Mouse (Mus musculus): ENCODE data around the gene Armcx1.
"Not testable (repeated sequence)": the region's sequence is repeated elsewhere in the genome, so short reads cannot be mapped to it uniquely, and the experiment has no call there.

Armcx1 gene

DNA sequence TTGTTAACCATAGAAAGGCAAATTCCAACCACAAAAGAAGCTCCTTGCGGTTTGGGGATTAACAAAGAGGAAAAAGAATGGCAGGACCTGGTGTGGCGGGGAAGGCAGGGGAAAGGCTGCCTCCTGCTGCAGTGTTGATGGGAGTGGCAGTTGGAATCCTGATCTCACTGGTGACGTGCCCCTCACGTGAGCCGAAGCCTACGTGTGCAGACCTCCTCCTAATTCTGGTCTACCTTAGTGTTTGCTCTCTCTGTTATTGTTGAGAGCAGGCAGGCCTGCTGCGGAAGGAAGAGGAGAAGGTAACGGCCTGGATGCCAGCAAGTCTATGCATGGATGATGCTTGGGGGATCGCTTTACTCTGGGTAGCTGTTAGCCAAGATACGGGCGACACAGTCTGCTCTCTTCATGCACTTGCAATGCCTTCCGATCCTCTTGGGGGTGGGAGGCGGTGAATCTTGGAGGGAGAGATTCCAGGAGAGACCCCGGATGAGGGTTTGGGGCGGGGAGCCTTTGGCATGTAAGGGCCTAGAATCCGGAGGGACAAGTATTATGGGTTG is at the start of gene Armcx1:
Armcx1 (plus strand) TSS at position 212 of the 557 bp plus-strand sequence.
- in situ Hi-C loops (cut with MboI; ENCODE audit: low pct_unique_long_range_greater_than_20kb in 1 of 2, low sequenced_read_pairs in 2 of 2, unreplicated experiment in 1 of 2), result no loop called here

DNA sequence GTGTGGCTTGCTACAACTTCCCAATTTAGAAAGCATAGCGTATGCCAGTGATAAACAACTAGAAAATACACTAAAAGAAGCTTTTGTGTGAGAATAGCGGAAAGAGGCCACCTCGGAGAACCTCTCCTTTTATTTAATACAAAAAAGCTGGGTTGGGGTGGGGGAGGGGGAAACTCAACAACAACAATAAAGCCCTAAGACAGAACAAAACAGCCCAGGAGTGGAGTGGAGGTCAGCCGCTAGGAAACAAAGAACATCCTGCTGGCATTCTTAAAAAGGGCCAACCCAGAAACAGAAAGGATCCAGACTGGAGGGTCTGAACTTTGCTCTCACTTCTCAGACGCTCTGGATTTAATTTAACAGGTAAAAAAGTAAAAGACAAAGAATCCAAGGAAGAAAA is 42.7 kb upstream of the Armcx1 start:
- in situ Hi-C loops (cut with MboI; ENCODE audit: low pct_unique_long_range_greater_than_20kb in 1 of 2, low sequenced_read_pairs in 2 of 2, unreplicated experiment in 1 of 2), result no loop called here

DNA sequence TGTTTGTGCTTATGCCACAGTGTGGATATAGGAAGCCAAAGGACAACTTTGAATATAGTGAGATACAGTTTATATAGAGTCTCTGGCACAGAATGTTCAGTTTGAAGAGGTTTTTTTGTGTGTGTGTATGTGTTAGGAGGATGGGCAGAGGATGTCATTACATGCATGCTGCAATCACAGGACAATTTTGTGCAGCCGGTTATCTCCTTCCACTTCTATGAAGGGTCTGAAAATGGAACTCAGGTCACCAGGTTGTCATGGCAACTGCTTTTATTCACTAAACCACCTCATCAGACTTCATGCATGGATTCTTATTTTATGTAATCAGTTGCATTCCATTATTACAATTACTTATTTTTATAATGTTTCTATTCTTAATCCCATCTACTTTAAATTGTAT is 41.8 kb upstream of the Armcx1 start:
- in situ Hi-C loops (cut with MboI; ENCODE audit: low pct_unique_long_range_greater_than_20kb in 1 of 2, low sequenced_read_pairs in 2 of 2, unreplicated experiment in 1 of 2), result no loop called here

DNA sequence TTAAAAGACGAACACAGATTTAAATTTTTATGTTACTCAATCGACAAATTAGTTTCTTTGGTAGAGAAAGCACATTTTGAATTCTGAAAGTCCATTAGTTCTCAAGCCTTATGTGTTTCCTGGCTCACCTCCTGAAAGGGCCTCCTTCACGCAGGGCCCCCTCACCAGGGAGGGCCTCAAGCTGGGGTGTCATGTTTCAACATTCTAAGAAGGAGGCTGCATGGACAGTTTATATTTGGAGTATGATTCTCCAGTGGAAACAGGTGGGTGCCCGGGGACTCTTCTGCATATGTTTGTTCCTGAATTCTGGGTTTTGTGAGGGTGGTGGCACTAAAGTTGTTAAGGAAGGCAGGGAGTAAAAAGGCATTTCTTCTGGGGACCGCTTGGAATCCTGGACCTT is 32.8 kb upstream of the Armcx1 start:
- in situ Hi-C loops (cut with MboI; ENCODE audit: low pct_unique_long_range_greater_than_20kb in 1 of 2, low sequenced_read_pairs in 2 of 2, unreplicated experiment in 1 of 2), result no loop called here

DNA sequence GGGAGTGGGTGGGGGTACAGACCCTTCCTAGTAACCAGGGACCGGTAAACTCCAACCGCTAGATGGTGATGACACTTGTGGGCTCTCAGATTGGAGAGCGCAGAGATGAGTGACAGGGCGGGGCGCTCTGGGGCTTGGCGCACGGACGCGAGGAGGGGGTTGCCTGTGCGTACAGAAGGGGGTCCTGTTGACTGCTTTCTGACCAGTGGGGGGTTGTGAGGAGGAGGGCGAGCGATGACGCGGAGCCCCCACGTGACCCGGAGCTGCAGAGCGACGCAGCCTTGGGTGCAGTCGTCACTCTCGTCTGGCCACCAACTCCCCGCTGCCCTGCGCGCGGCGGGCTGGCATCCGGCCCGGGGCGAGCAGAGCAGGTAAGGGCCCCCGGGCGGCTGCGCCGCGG is 31.5 kb upstream of the Armcx1 start, which contains the start of gene Armcx4:
Armcx4 (plus strand) TSS at position 253 of the 400 bp plus-strand sequence.
- in situ Hi-C loops (cut with MboI; ENCODE audit: low pct_unique_long_range_greater_than_20kb in 1 of 2, low sequenced_read_pairs in 2 of 2, unreplicated experiment in 1 of 2), result no loop called here

DNA sequence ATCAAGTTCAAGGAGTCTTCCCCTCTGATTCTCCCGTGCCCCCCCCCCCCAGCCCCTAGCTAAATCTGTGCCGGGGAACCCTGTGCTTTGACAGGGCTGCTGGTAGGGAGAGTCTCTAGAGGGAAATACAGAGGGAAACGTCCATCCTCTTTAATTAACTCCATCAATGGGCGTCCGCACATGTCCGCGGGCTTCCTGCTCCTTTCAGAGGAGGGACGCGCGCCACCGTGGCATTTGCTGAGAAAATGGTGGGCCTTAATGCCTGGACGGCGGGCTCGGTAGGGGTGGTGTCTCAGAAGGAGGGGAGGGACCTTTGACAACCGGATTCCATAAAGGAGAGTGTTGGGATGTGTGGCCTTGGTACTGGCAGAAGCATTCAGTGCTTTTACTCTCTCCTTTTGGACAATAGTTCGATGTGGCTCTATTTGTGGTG is 31.0 kb upstream of the Armcx1 start:
- in situ Hi-C loops (cut with MboI; ENCODE audit: low pct_unique_long_range_greater_than_20kb in 1 of 2, low sequenced_read_pairs in 2 of 2, unreplicated experiment in 1 of 2), result no loop called here

DNA sequence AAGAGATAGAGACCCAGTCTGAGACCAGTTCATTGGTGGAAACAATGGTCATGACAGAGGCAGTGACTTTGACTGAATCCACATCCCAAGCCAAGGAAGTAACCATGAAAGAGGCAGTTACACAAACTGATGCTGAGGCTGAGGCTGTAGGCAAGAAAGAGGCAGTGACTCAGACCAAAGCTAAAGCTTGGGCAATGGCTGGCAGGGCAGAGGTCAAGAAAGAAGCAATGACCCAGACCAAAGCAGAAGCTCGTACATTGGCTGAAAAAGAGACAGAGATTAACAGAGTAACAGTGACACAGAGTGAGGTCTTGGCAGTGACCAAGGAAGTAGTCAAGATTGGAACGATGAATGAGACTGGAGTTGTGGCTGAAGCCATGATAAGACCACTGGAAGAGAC is 28.1 kb upstream of the Armcx1 start:
- in situ Hi-C loops (cut with MboI; ENCODE audit: low pct_unique_long_range_greater_than_20kb in 1 of 2, low sequenced_read_pairs in 2 of 2, unreplicated experiment in 1 of 2), result no loop called here

DNA sequence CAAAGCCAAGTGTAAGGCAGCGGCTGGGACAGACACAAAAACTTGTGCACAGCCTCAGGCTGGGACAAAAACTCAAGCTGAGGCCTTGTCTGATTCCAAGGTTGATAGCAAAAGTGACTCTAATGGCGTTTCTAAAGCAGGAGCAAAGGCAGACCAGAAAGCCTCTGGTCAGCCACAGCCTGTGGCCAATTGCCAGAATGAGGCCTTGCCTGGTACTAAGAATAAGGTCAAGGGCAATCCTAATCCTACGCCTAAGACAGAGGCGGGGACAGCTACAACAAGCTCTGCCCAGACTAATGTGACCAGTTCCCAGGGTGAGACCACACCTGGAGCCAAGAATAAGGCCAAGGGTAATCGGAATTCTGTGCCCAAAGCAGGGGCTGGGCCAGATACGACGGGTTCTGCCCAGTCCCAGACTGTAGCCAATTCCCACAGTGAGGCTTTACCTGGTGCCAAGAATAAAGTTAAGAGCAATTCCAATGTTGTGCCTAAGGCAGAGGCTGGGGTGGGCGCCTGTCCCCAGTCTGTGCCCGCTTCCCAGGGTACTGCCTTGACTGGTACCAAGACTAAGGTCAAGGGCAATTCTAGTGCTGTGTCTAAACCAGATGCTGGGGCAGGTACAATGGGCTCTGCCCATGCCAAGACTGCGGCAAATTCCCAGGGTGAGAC is 26.8 kb upstream of the Armcx1 start:
- in situ Hi-C loops (cut with MboI; ENCODE audit: low pct_unique_long_range_greater_than_20kb in 1 of 2, low sequenced_read_pairs in 2 of 2, unreplicated experiment in 1 of 2), result no loop called here

DNA sequence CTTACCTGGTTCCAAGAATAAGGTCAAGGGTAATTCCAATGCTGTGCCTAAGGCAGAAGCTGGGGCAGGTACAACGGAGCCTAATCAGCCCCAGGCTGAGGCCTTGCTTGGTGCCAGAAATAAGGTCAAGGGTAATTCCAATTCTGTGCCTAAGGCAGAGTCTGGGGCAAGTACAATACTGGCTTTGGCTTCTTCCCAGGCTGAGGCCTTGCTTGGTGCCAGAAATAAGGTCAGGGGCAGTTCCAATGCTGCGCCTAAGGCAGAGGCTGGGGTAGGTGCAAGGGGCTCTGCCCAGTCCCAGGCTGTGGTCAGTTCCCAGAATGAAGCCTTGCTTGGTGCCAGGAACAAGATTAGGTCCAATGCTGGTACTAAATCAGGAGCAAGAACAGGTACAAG is 26.2 kb upstream of the Armcx1 start:
- in situ Hi-C loops (cut with MboI; ENCODE audit: low pct_unique_long_range_greater_than_20kb in 1 of 2, low sequenced_read_pairs in 2 of 2, unreplicated experiment in 1 of 2), result no loop called here

DNA sequence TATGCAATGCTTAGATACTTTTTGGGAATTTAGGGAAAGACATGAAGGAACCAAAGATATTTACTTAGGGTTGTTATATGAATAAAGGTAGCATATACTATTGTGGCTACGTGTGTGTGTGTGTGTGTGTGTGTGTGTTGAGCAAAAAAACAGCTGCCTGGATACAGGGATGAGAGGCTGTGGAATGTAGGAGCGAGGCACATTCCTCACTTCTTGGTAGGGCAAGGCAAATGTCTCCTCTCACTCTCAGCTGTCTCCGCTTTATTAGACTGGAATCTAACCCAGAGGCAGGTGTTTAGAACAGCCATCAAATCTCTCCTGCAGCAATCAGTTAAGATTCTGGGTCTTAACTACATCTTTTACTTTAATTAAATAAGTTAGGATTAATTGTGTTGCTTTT is 900 bp upstream of the Armcx1 start:
- in situ Hi-C loops (cut with MboI; ENCODE audit: low pct_unique_long_range_greater_than_20kb in 1 of 2, low sequenced_read_pairs in 2 of 2, unreplicated experiment in 1 of 2), result no loop called here

DNA sequence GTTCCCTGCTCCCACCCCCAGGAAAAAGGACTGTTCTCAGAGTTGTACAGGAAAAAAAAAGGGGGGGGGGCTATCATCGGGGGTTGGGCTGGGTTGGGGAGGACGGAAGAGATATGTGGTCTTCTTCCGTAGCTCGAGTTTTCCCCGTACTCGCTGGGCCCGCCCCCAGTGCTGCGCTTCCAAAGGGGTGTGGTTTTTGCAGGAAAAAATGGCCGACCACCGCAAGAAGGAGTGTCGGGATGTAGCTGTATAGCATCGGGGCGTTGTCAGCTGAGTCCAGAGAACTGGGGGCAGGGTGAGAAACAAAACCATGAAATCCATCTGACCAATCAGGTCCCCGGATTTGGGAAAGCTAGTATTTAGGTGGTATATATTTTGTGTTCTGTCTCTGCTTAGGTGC is 761 bp downstream of the Armcx1 start:
- in situ Hi-C loops (cut with MboI; ENCODE audit: low pct_unique_long_range_greater_than_20kb in 1 of 2, low sequenced_read_pairs in 2 of 2, unreplicated experiment in 1 of 2), result no loop called here

DNA sequence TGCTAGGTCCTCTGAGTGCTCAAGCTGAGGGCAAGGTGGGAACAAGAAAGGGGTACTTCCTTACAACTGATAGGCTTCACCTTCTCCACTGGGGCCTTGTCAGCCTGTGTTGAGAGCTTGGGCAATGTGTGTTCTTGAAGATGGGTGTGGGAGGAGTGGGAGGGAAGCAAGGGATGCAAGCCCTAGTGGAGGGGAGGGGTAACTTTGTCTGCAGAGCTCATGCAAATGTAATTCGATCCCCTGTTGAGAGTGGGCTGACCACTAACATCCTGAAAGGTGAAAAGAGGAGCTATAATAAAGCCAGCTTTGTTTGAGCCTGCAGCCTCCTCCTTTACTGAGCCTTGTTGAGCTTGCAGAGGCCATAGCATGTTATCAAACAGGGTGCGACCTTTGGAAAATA is 6.0 kb downstream of the Armcx1 start:
- in situ Hi-C loops (cut with MboI; ENCODE audit: low pct_unique_long_range_greater_than_20kb in 1 of 2, low sequenced_read_pairs in 2 of 2, unreplicated experiment in 1 of 2), result not testable (repeated sequence)

DNA sequence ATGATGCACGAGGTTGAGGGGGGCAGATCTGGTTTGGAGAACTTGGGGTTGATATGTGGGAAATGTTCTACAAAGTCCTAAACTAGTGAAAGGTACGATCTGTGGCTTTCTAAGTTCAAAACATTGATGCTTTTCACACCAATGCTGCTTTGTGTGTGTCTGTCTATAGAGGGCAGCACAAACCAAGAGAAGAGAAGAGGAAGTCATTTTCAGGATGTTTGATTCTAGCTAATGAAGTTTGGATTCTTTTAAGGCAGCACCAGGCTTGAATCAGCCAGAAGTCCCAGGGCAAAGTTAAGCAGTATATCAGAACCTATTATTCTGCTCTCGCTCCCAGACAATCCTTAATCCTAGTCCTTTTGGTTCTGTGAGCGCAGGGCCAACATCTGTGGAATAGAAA is 12.0 kb downstream of the Armcx1 start:
- in situ Hi-C loops (cut with MboI; ENCODE audit: low pct_unique_long_range_greater_than_20kb in 1 of 2, low sequenced_read_pairs in 2 of 2, unreplicated experiment in 1 of 2), result loop anchor here in 1 of 2 experiments (25.0 kb wide), 1 partner anchor 183 kb away; no protein-coding TSS in a partner anchor

DNA sequence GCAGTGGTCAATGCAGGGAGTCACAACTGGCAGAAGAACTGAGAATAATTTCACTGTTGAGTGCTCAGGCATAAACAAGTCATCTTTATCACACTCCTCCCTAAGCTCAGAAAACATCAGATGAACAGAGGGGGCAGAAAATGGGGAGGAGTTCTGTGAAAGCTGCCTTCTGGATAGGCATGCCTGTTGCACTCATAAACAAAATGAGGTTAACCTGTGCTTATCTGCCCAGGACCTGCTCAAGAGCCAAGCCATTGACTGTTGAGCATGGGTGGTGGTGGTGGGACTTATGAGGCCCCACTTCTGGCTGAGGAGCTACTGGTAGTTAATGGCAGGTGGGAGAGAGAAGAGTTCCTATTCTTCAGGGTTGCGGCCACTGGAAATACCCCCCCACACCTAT is 20.0 kb downstream of the Armcx1 start:
- in situ Hi-C loops (cut with MboI; ENCODE audit: low pct_unique_long_range_greater_than_20kb in 1 of 2, low sequenced_read_pairs in 2 of 2, unreplicated experiment in 1 of 2), result loop anchor here in 1 of 2 experiments (25.0 kb wide), 1 partner anchor 175 kb away; no protein-coding TSS in a partner anchor

DNA sequence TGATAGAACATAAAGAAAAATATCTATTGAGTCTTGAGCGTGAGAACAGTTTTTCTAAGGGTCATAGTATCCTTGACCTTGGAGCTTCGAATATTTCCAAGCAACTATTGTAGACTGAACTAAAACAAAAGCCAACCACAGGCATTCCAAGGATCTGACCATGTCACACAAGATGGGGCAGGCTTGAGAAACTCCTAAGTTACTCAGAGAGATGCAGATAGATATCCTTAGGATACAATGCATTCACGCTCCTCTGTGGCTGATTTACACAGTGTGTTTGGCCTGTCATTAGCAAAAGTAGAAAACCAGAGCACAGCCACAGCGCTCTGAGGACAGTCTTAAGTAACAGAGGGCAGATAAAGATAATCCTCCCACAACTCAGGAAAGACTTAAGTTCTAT is 21.4 kb downstream of the Armcx1 start:
- in situ Hi-C loops (cut with MboI; ENCODE audit: low pct_unique_long_range_greater_than_20kb in 1 of 2, low sequenced_read_pairs in 2 of 2, unreplicated experiment in 1 of 2), result loop anchor here in 1 of 2 experiments (25.0 kb wide), 1 partner anchor 173 kb away; no protein-coding TSS in a partner anchor

DNA sequence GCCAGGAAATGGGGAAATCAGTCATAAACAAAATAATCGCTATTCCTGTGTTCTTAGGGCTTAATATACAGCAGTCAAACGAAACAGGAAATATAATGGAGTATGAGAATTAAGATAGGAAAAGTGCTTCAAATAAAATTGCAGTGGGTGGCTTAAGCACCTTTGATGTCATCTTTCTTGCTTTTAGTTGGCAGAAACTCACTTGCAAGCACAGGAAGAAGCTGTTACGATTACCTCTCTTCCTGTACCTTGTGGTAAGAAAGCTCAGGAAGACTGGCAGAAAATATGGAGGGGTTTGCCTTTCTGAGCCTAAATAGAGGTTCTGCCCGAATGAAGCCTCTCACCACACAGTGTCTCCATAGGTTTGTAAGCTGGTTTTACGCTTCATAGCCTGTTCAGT is 24.1 kb downstream of the Armcx1 start:
- in situ Hi-C loops (cut with MboI; ENCODE audit: low pct_unique_long_range_greater_than_20kb in 1 of 2, low sequenced_read_pairs in 2 of 2, unreplicated experiment in 1 of 2), result loop anchor here in 1 of 2 experiments (25.0 kb wide), 1 partner anchor 170 kb away; no protein-coding TSS in a partner anchor

DNA sequence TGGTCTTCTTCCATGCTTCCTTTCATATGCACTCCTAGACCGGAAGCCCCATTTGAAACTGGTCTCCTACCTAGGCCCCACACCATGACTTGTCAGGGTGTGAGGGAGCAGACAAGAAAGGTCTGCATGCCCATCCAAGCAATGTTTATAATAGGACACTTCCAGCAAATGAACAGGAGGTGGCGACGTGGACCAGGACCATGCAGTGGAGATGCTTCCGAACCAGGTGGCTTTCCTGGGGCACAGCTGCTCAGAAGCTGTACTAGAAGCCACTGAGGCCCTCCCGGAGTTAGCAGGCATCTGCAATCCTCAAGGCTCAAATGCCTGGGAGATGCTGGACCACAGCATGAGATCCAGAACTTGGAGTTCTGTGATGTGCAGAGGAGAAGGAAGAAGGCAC is 28.7 kb downstream of the Armcx1 start:
- in situ Hi-C loops (cut with MboI; ENCODE audit: low pct_unique_long_range_greater_than_20kb in 1 of 2, low sequenced_read_pairs in 2 of 2, unreplicated experiment in 1 of 2), result loop anchor here in 1 of 2 experiments (25.0 kb wide), 1 partner anchor 166 kb away; no protein-coding TSS in a partner anchor

DNA sequence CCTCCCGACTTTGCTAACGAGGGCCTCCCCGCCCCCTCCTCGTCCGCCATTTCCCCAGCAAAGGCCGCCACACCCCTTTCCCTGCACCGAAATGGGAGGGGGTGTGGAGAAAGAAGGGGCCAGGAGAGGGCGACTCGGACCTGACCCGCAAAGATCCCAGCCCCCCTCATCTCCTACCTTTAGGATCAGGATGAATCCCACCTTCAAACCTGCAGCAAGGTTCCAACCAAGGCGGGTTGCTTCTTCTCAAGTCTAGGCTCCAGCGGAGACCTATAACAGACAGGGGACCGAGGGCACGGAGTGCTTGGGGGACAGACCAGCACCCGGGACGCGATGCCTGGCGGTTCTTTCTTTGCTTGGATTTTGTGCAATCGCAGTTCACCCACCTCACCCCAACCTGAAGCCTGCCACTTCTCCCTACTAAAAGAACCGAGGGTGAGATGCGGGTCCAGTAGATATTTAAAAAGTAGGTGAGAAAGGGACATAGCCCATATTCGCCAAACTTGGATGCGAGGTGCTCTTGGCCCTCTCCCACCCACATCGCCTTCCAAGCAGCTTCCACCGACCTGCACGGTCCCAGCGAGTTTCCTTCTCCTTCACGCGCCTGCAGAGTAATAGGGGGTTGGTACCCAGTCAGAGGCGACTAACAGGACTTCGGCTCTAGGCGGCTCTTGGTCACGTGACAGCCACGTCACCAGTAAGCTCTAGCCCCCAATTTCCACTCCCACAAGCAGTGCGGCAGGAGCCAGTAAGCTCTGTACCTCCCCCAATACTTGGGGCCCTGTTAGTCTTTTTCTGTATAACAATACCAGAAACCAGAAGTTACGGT is 33.2 kb downstream of the Armcx1 start, which contains the start of gene Armcx6:
Armcx6 (minus strand) TSS at position 654 of the 829 bp plus-strand sequence.
- in situ Hi-C loops (cut with MboI; ENCODE audit: low pct_unique_long_range_greater_than_20kb in 1 of 2, low sequenced_read_pairs in 2 of 2, unreplicated experiment in 1 of 2), result loop anchor here in 1 of 2 experiments (10.0 kb wide), 1 partner anchor 154 kb away; no protein-coding TSS in a partner anchor

DNA sequence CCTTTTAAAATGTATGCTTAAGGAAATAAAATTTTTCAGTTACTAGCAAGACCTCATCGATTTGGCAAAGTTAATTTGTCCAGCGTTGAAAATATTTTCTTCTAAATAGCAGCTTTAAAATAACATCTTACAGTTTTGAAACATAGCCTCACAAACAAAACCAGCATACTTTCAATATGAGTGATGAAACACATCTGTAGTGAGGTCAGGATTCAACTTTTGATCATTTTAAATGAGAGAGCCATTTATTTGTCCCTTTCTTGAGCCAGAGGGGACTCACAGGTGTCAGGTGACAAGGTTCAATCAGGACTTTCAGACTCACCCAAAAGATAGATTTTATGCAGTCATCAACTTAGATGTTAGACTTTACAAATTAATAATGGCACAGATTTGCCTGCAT is 34.1 kb downstream of the Armcx1 start:
- in situ Hi-C loops (cut with MboI; ENCODE audit: low pct_unique_long_range_greater_than_20kb in 1 of 2, low sequenced_read_pairs in 2 of 2, unreplicated experiment in 1 of 2), result loop anchor here in 1 of 2 experiments (10.0 kb wide), 1 partner anchor 153 kb away; no protein-coding TSS in a partner anchor

Data from mouse embryonic stem cell (cell line).